Mouse (Mus musculus): ENCODE data around the gene Ppp4r3b. TPM values are rescaled to one million over a fixed set of nuclear protein-coding genes. Genes with fewer than 3 reads are reported as not detected.
A peak's percentile ranks its signal among the peaks of the same experiment; 100 is the strongest.

The Ppp4r3b gene
- polyA plus RNA-seq, 1 experiment, result 6.4 TPM

DNA sequence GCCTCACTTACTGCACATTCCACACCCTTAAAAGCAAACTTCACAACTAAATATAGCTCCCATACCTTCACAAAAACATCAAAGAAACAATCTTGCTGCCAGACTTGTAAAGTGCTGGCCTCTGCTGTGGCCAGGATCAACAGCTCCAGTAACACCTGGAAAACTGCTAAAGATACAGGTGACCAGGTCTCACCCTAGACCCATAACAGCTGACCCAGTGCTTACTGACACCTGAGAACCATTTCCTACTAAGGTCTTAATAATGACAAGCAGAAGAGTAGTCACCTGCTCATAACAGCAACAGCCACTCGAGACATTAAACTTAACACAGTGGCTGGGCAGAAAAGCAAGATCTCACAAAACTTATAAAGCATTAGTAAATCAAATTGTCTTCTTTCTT, 60.9 kb downstream of the Ppp4r3b start:
- DNase-seq (ENCODE audit: low read depth, low spot score), result no peak
- 55% methylated on average over 1 of the region's 1 CpGs for WGBS

DNA sequence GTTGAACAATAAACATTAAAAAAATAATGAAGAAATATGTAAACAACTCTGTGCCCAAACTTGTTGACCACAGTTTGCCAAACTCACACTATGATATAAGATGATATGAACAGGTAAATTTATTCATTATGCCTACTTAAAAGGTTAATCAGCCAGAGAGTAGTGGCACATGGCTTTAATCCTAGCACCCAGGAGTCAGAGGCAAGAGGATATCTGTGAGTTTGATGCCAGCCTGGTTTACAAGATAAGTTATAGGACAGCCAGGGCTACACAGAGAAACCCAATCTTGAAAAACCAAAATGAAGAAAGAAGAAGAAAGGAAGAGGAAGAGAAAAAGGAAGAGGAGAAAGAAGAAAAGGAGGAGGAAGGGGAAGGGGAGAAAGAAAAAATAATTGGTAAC, 64.7 kb downstream of the Ppp4r3b start:
- no peak for DNase-seq (ENCODE audit: low read depth, low spot score)

DNA sequence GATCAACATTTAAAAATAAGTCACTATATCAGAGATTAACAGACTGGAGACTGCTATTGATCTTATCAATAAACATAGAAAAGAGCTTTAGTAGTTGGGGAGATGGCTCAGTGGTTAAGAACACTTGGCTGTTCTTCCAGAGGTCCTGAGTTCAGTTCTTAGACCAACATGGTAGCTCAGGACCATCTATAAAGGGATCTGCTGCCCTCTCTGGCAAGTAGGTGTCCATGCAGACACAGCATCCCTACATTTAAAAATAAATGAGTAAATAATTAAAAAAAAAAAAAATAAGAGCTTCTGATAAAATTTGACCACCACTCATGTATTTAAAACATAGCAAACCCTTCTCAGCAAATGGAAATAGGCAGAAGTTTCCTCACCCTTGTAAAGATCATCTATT, 65.4 kb downstream of the Ppp4r3b start:
- no peak for DNase-seq (ENCODE audit: low read depth, low spot score)

DNA sequence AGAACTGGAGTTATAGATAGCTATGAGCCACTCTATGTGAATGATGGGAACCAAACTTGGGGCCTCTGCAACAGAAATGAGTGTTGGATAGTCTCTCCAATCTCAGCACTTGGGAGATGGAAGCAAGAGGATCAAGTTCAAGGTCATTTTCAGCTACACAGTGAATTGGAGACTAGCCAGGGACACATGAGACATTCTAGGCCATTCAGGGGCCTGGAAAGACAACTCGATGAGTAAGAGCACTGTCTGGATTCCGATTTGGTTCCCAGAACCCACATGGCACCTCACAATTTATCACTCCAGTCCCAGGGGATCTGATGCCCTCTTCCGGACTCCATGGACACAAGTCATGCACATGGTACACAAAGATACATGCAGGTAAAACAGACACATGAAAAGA, 65.9 kb downstream of the Ppp4r3b start:
- WGBS, result 80% methylated on average over 3 of the region's 3 CpGs
- DNase-seq (ENCODE audit: low read depth, low spot score), result no peak

DNA sequence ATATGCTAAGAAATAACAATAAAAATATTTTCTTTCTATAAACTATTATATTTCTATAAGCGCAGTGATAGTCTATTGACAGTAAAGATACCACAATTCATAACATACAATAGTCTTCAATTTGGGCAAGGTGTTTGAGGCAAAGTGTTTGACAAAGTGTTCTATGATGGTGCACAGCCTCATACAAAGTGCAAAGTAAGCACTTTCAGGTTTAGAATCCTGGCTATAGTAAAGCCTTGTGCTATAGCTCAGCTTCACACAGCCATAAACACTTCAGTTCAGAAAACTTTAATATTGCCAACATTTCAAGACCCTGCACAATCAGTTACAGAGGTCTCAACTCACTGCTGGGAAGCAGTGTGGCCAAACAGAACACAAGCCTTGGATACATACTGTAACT, 66.7 kb downstream of the Ppp4r3b start:
- 90% methylated on average over 1 of the region's 1 CpGs for WGBS
- no peak for DNase-seq (ENCODE audit: low read depth, low spot score)

DNA sequence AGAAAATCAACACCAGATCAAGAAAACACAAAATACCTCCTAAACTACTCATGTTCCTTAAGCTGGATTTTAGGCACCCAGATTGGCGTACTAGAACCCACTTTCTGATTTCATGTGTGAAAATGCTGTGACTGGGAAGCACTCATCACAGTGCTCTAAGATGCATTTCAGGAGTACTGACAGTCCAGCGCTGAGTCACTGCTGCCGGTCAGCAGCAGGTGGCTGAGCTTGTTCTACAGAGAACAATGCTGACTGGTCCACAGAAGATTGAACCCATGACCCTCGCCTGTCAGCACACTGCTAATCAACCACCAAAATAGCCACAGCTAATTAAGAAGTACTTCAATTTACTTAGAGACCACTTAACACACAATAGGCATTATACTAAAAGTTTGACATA, 69.3 kb downstream of the Ppp4r3b start:
- WGBS, result 93% methylated on average over 4 of the region's 4 CpGs
- no peak for DNase-seq (ENCODE audit: low read depth, low spot score)

GRCm38 (mm10) chr11:29245988-29246387, 73.3 kb downstream of the Ppp4r3b start:
- WGBS, result 41% methylated on average over 4 of the region's 4 CpGs
- DNase-seq (ENCODE audit: low read depth, low spot score), result no peak

DNA sequence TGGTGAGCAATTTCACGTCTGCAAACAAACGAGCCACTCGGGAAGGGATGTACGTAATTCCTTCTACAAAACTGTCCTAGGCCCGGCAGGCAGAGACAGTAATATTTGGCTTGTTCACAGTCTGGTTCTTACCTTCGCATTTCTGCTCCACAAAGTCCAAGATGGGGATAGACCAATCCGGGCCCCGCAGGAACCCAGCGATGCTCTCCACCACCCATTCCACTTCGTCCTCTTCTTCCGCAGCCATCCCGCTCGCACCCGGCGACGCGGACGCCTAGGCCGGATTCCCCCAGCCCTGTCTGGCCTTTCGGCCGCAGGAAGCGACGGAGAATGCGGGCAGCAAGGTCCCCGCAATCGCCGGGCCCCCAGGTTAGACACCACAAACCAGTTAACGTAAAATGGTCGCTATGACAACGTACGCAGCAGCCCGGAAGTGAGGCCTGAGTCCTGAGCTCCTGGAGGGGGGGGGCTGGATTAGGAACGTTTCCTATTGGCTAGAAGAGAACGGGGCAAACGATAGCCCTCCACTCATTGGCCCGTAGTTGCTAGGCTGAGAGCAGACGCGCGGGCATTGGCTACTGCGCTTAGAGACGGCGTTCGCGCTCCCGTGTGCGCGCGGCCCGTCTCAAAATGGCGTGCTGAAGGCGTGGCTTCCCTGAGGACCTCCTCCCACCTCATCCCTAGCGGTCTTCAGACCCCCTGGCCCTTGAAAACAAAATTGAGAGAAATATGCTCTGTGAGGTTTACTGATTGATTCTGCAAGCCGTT, 74.4 kb downstream of the Ppp4r3b start, which contains the start of gene Cfap36:
Cfap36 (minus strand) TSS at position 527 of the 768 bp plus-strand sequence.
- WGBS, result under 1% methylated on average over 53 of the region's 53 CpGs
- DNase-seq (ENCODE audit: low read depth, low spot score), result peak; percentile 89

DNA sequence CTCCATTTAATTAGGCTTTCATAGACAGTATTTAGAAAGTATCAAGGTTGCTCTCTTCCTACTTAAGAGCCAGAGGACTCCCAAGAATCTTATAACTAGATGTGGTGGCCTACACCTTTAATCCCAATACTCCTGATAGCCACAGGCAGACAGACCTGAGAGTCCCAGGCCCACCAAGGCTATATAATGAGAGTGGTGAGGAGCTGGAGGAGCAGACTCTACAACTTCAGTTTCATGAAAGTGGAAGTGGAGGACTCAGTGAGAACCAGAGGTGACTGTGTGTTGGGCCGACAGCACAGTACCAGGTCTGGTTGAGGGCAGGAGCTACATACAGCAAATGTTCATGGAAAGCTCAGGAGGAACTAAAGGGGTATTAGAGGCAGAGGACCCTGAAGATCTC, 75.0 kb downstream of the Ppp4r3b start:
- 100% methylated on average over 1 of the region's 1 CpGs for WGBS
- DNase-seq (ENCODE audit: low read depth, low spot score), result no peak

GRCm38 (mm10) chr11:29248386-29248785, 75.7 kb downstream of the Ppp4r3b start:
- no peak for DNase-seq (ENCODE audit: low read depth, low spot score)
- WGBS, result 99% methylated on average over 5 of the region's 5 CpGs

- 79% methylated on average over 1 of the region's 1 CpGs for WGBS
- no peak for DNase-seq (ENCODE audit: low read depth, low spot score)
Observed at GRCm38 (mm10) chr11:29254643-29255042, 82.0 kb downstream of the Ppp4r3b start.

GRCm38 (mm10) chr11:29267824-29268223, 95.1 kb downstream of the Ppp4r3b start:
- no peak for DNase-seq (ENCODE audit: low read depth, low spot score)
- 23% methylated on average over 3 of the region's 3 CpGs for WGBS

Other genes with a start within 250 kb of the Ppp4r3b start
- 8.0 and 11.6 TPM in 2 replicates for gene Pnpt1, start 42.1 kb upstream of the Ppp4r3b start, polyA plus RNA-seq (2012; rRNA removed)
- 1.2 and 1.3 TPM in 2 replicates for gene Cfap36, start 74.5 kb downstream of the Ppp4r3b start, polyA plus RNA-seq (2012; rRNA removed)
- gene Ccdc88a, start 200.8 kb downstream of the Ppp4r3b start, polyA plus RNA-seq (2012; rRNA removed), result 0.17 and 0.48 TPM in 2 replicates